Mouse (Mus musculus) layer of hippocampus, adult 6 months (tissue): ENCODE data around the gene Adam20. TPM values are rescaled to one million over a fixed set of nuclear protein-coding genes. Genes with fewer than 3 reads are reported as not detected.

Experiments used
- long read RNA-seq, 2 experiments: library from polyadenylated mRNA; unstranded; transcript quantifications; one replicate each; pipeline ENCODE4 v2.0.0; 2019 to 2020
- polyA plus RNA-seq: library from polyadenylated mRNA; unstranded; fragments of <200 nt; fragmentation: Nextera tagmentation; gene quantifications from 2 replicates; pipeline ENCODE4 v1.2.3, GENCODE M21; 2021

Gene Adam20
- polyA plus RNA-seq = not detected in 2 replicates
- long read RNA-seq, experiment 1 = 0 reads
- long read RNA-seq, experiment 2 = 0 reads

GRCm38 (mm10) chr8:40792973-40793372, at the start of gene Adam20:
Adam20 (plus strand) TSS chr8:40793273.

GRCm38 (mm10) chr8:40751908-40752307, 41.2 kb upstream of the Adam20 start, which contains the start of gene Adam25:
Adam25 (plus strand) TSS chr8:40752208.

Other genes with a start within 250 kb of the Adam20 start
- gene Adam24, start 118.2 kb upstream of the Adam20 start, polyA plus RNA-seq = not detected in 2 replicates
- not detected in 2 replicates for gene Adam25, start 41.1 kb upstream of the Adam20 start, polyA plus RNA-seq
- not detected in 2 replicates for gene Adam39, start 29.7 kb downstream of the Adam20 start, polyA plus RNA-seq